Mouse (Mus musculus) MEL (cell line): ENCODE measurements at regions not wholly inside any gene's neighbourhood (a gene's known extent, or its start where the extent isn't known, plus 50 kb on each side); places are given as distances from the start of the nearest gene placed in this dataset.
A peak's percentile ranks its signal among the peaks of the same experiment; 100 is the strongest.

ENCODE experiments used
- DNase-seq: peaks from one replicate; pipeline ENCODE4 v3.0.0; 2011; ENCODE audit warnings: low read depth, low spot score
- H3K27ac ChIP-seq: 2 replicates; pipeline ENCODE4 v1.5.1; 2012; ENCODE audit warnings: low read depth, mild to moderate bottlenecking, control low read depth, low read length, moderate library complexity; ENCODE audit not compliant: control insufficient read depth
- H3K27me3 ChIP-seq, 2 experiments: fragments of 150-350 bp in 1 of 2; sonication (generic) in 1 of 2; 2 replicates each; pipeline ENCODE4 v1.6.1; 2012; ENCODE audit warnings: low read length in 2 of 2, mild to moderate bottlenecking in 2 of 2, improper control_type of control experiment in 1 of 2, moderate library complexity in 1 of 2; ENCODE audit not compliant: insufficient read depth in 2 of 2, control insufficient read depth in 1 of 2
- H3K36me3 ChIP-seq, 2 experiments: 2 replicates each; pipeline ENCODE4 v1.6.1; 2012 to 2014; ENCODE audit warnings: low read length in 2 of 2, improper control_type of control experiment in 1 of 2, inconsistent platforms in 1 of 2, mild to moderate bottlenecking in 1 of 2; ENCODE audit not compliant: insufficient read depth in 2 of 2, control insufficient read depth in 1 of 2
- H3K4me1 ChIP-seq, 2 experiments: fragments of 150-350 bp in 1 of 2; sonication (generic) in 1 of 2; 2 replicates each; pipeline ENCODE4 v1.6.1; 2012; ENCODE audit warnings: low read length in 2 of 2, improper control_type of control experiment in 1 of 2, mild to moderate bottlenecking in 1 of 2; ENCODE audit not compliant: insufficient read depth in 2 of 2, control insufficient read depth in 1 of 2
- H3K4me3 ChIP-seq, 2 experiments: fragments of 150-350 bp in 1 of 2; sonication (generic) in 1 of 2; 2 replicates each; pipeline ENCODE4 v1.5.1; 2012; ENCODE audit warnings: low read depth in 2 of 2, low read length in 2 of 2, mild to moderate bottlenecking in 2 of 2, moderate library complexity in 2 of 2, control low read depth in 1 of 2, improper control_type of control experiment in 1 of 2; ENCODE audit not compliant: control insufficient read depth in 1 of 2, insufficient read depth in 1 of 2
- H3K79me2 ChIP-seq: 2 replicates; pipeline ENCODE4 v1.6.1; 2012; ENCODE audit warnings: mild to moderate bottlenecking, low read length, moderate library complexity; ENCODE audit not compliant: control insufficient read depth, poor library complexity, insufficient read depth
- H3K9ac ChIP-seq: 2 replicates; pipeline ENCODE4 v1.6.1; 2012; ENCODE audit warnings: low read depth, mild to moderate bottlenecking, control low read depth, low read length, moderate library complexity; ENCODE audit not compliant: control insufficient read depth, poor library complexity, severe bottlenecking
- H3K9me3 ChIP-seq: fragments of 150-350 bp; sonication (generic); replicated peaks from 2 replicates; pipeline ENCODE4 v1.6.1; 2012; ENCODE audit warnings: mild to moderate bottlenecking, low read length, improper control_type of control experiment, moderate library complexity; ENCODE audit not compliant: insufficient read depth
- BHLHE40 ChIP-seq: IDR thresholded peaks from 2 replicates; pipeline ENCODE4 v1.6.1; 2012; ENCODE audit warnings: low read depth, mild to moderate bottlenecking, inconsistent platforms, low read length, improper control_type of control experiment, borderline replicate concordance
- CHD1 ChIP-seq: IDR thresholded peaks from 2 replicates; pipeline ENCODE4 v1.6.1; 2012; ENCODE audit warnings: low read depth, mild to moderate bottlenecking, inconsistent platforms, low read length, improper control_type of control experiment
- CTCF ChIP-seq, 3 experiments: IDR thresholded peaks in 2 of 3; conservative IDR thresholded peaks in 1 of 3; 2 replicates each; pipeline ENCODE4 v1.5.1; 2011 to 2012; ENCODE audit warnings: low read length in 3 of 3, low read depth in 2 of 3, mild to moderate bottlenecking in 2 of 3, improper control_type of control experiment in 1 of 3, inconsistent platforms in 1 of 3, mixed read lengths in 1 of 3, moderate library complexity in 1 of 3; ENCODE audit not compliant: control insufficient read depth in 1 of 3, insufficient read depth in 1 of 3, poor library complexity in 1 of 3, severe bottlenecking in 1 of 3
- ELF1 ChIP-seq: IDR thresholded peaks from 2 replicates; pipeline ENCODE4 v1.6.1; 2014; ENCODE audit warnings: low read depth, mild to moderate bottlenecking, inconsistent platforms, low read length, improper control_type of control experiment, moderate library complexity
- GABPA ChIP-seq: IDR thresholded peaks from 2 replicates; pipeline ENCODE4 v1.6.1; 2012; ENCODE audit warnings: low read depth, mild to moderate bottlenecking, inconsistent platforms, low read length, improper control_type of control experiment, moderate library complexity
- GATA1 ChIP-seq: IDR thresholded peaks from 2 replicates; pipeline ENCODE4 v1.6.1; 2011; ENCODE audit warnings: low read depth, low read length, improper control_type of control experiment
- HCFC1 ChIP-seq: IDR thresholded peaks from 2 replicates; pipeline ENCODE4 v1.6.1; 2012; ENCODE audit warnings: low read depth, mild to moderate bottlenecking, inconsistent platforms, low read length, improper control_type of control experiment, moderate library complexity
- JUND ChIP-seq: IDR thresholded peaks from 2 replicates; pipeline ENCODE4 v1.6.1; 2011; ENCODE audit warnings: low read depth, mild to moderate bottlenecking, improper control_type of control experiment, low read length
- MAFK ChIP-seq: IDR thresholded peaks from 2 replicates; pipeline ENCODE4 v1.6.1; 2011; ENCODE audit warnings: low read depth, mild to moderate bottlenecking, low read length, improper control_type of control experiment, borderline replicate concordance
- MAX ChIP-seq: IDR thresholded peaks from 2 replicates; pipeline ENCODE4 v1.6.1; 2011; ENCODE audit warnings: low read length, improper control_type of control experiment
- MAZ ChIP-seq: IDR thresholded peaks from 2 replicates; pipeline ENCODE4 v1.6.1; 2012; ENCODE audit warnings: low read depth, mild to moderate bottlenecking, inconsistent platforms, low read length, improper control_type of control experiment
- MEF2A ChIP-seq: IDR thresholded peaks from 2 replicates; pipeline ENCODE4 v1.6.1; 2014; ENCODE audit warnings: low read depth, mild to moderate bottlenecking, inconsistent platforms, low read length, improper control_type of control experiment; ENCODE audit not compliant: poor library complexity, insufficient replicate concordance, severe bottlenecking; ENCODE audit errors: extremely low read depth
- MXI1 ChIP-seq: IDR thresholded peaks from 2 replicates; pipeline ENCODE4 v1.6.1; 2011; ENCODE audit warnings: mild to moderate bottlenecking, low read depth, low read length, improper control_type of control experiment
- MYB ChIP-seq: IDR thresholded peaks from 2 replicates; pipeline ENCODE4 v1.6.1; 2011; ENCODE audit warnings: mild to moderate bottlenecking, low read depth, low read length, improper control_type of control experiment
- MYC ChIP-seq: IDR thresholded peaks from 2 replicates; pipeline ENCODE4 v1.6.1; 2011; ENCODE audit warnings: low read depth, mild to moderate bottlenecking, low read length, improper control_type of control experiment, moderate library complexity
- NRF1 ChIP-seq: IDR thresholded peaks from 2 replicates; pipeline ENCODE4 v1.6.1; 2014; ENCODE audit warnings: low read depth, mild to moderate bottlenecking, inconsistent platforms, low read length, improper control_type of control experiment, moderate library complexity; ENCODE audit not compliant: poor library complexity, insufficient read depth, severe bottlenecking
- POLR2AphosphoS2 ChIP-seq: IDR thresholded peaks from 2 replicates; pipeline ENCODE4 v1.6.1; 2011; ENCODE audit warnings: low read length, improper control_type of control experiment
- POLR2AphosphoS5 ChIP-seq: IDR thresholded peaks from 2 replicates; pipeline ENCODE4 v1.6.1; 2012; ENCODE audit warnings: low read depth, borderline replicate concordance, mild to moderate bottlenecking, inconsistent platforms, low read length, moderate library complexity, mixed read lengths
- RAD21 ChIP-seq: IDR thresholded peaks from 2 replicates; pipeline ENCODE4 v1.6.1; 2011; ENCODE audit warnings: mild to moderate bottlenecking, low read depth, low read length, improper control_type of control experiment
- RCOR1 ChIP-seq: IDR thresholded peaks from 2 replicates; pipeline ENCODE4 v1.6.1; 2012; ENCODE audit warnings: low read depth, mild to moderate bottlenecking, inconsistent platforms, low read length, improper control_type of control experiment
- SIN3A ChIP-seq: IDR thresholded peaks from 2 replicates; pipeline ENCODE4 v1.6.1; 2012; ENCODE audit warnings: low read length, improper control_type of control experiment, inconsistent platforms
- SMC3 ChIP-seq: IDR thresholded peaks from 2 replicates; pipeline ENCODE4 v1.6.1; 2011; ENCODE audit warnings: low read depth, low read length, improper control_type of control experiment
- TAL1 ChIP-seq: IDR thresholded peaks from 2 replicates; pipeline ENCODE4 v1.6.1; 2012; ENCODE audit warnings: mild to moderate bottlenecking, inconsistent platforms, low read length, moderate library complexity, mixed read lengths
- TCF12 ChIP-seq: IDR thresholded peaks from 2 replicates; pipeline ENCODE4 v1.6.1; 2014; ENCODE audit warnings: low read depth, mild to moderate bottlenecking, inconsistent platforms, low read length, improper control_type of control experiment, moderate library complexity
- USF1 ChIP-seq: IDR thresholded peaks from 2 replicates; pipeline ENCODE4 v1.6.1; 2014; ENCODE audit warnings: low read depth, mild to moderate bottlenecking, inconsistent platforms, low read length, improper control_type of control experiment, moderate library complexity
- ZKSCAN1 ChIP-seq: IDR thresholded peaks from 2 replicates; pipeline ENCODE4 v1.6.1; 2012; ENCODE audit warnings: low read depth, mild to moderate bottlenecking, inconsistent platforms, low read length, improper control_type of control experiment, moderate library complexity
- ZMIZ1 ChIP-seq: IDR thresholded peaks from 2 replicates; pipeline ENCODE4 v1.6.1; 2012; ENCODE audit warnings: low read depth, mild to moderate bottlenecking, inconsistent platforms, low read length, improper control_type of control experiment, moderate library complexity
- ZNF384 ChIP-seq: IDR thresholded peaks from 2 replicates; pipeline ENCODE4 v1.6.1; 2012; ENCODE audit warnings: low read depth, mild to moderate bottlenecking, inconsistent platforms, low read length, improper control_type of control experiment

GRCm38 (mm10) chr19:6606667-6607066 is 63.8 kb upstream of the Slc22a12 start:
- H3K27ac ChIP-seq: no peak overlapping the region
- no peaks in the 10 kb centered on the region for H3K9me3 ChIP-seq
- H3K9ac ChIP-seq: no peak overlapping the region
- no peak overlapping the region for H3K4me3 ChIP-seq
- H3K27me3 ChIP-seq: peaks cover 2 to 5% of the 10 kb centered on the region in 2 experiments; a peak in 3 of 4 replicates
- H3K36me3 ChIP-seq: no peaks in the 10 kb centered on the region
- H3K4me1 ChIP-seq: no peaks in the 10 kb centered on the region; a peak in 1 of 4 replicates
- DNase-seq: no peak
- TF ChIP-seq ZKSCAN1 (no peak), HCFC1 (no peak), MAZ (no peak), SMC3 (no peak), MAX (no peak), USF1 (no peak), ZMIZ1 (no peak), ELF1 (no peak), MYB (no peak), MXI1 (no peak), BHLHE40 (no peak), ZNF384 (no peak), SIN3A (no peak), GABPA (no peak), RCOR1 (no peak), TCF12 (no peak)
- no peaks in the 10 kb centered on the region for H3K79me2 ChIP-seq

- DNase-seq: peak; percentile 30
- Histone ChIP-seq H3K36me3 (no peaks in the 10 kb centered on the region), H3K27ac (no peak overlapping the region), H3K79me2 (no peaks in the 10 kb centered on the region), H3K4me1 (no peaks in the 10 kb centered on the region), H3K9me3 (no peaks in the 10 kb centered on the region), H3K9ac (no peak overlapping the region), H3K4me3 (no peak overlapping the region), H3K27me3 (peaks cover 2 to 5% of the 10 kb centered on the region in 2 experiments; a peak in 2 of 4 replicates)
- TF ChIP-seq ZMIZ1 (no peak), CTCF (IDR thresholded peaks at IDR 0.05 in 2 of 3, conservative IDR thresholded peaks at IDR 0.05 in 1 of 3; ENCODE audit: control insufficient read depth in 1 of 3, insufficient read depth in 1 of 3, low read depth in 2 of 3, low read length in 3 of 3, poor library complexity in 1 of 3, severe bottlenecking in 1 of 3) (peak; percentile 64 to 90 (median 73)), MAFK (no peak), POLR2AphosphoS5 (no peak), BHLHE40 (no peak), POLR2AphosphoS2 (no peak), ZKSCAN1 (no peak), MEF2A (no peak), TAL1 (no peak), USF1 (no peak), CHD1 (no peak), RCOR1 (no peak), RAD21 (peak; percentile 50), GABPA (no peak), GATA1 (no peak), NRF1 (no peak), JUND (no peak), SMC3 (peak; percentile 58), ZNF384 (no peak), MAZ (no peak), MYC (no peak)
Observed at GRCm38 (mm10) chr19:6604702-6605101, 61.9 kb upstream of the Slc22a12 start.
